Mouse (Mus musculus) CH12.LX (cell line): ENCODE results near the gene Thoc2. TPM values are rescaled to one million over a fixed set of nuclear protein-coding genes. Genes with fewer than 3 reads are reported as not detected.

ENCODE experiments used
- DNase-seq: peaks from one replicate; pipeline ENCODE4 v3.0.0-alpha.2; 2013; ENCODE audit errors: extremely low read depth
- H3K27ac ChIP-seq: 2 replicates; pipeline ENCODE4 v1.5.1; 2012; ENCODE audit warnings: low read depth, mild to moderate bottlenecking, control low read depth, moderate library complexity; ENCODE audit not compliant: insufficient read depth
- H3K27me3 ChIP-seq: replicated peaks from 2 replicates; pipeline ENCODE3; 2012; ENCODE audit warnings: inconsistent platforms
- H3K36me3 ChIP-seq, 2 experiments: replicated peaks in 1 of 2; 2 replicates each; pipeline versions ENCODE3 to v1.6.1; 2012; ENCODE audit warnings: inconsistent platforms in 1 of 2, low read length in 1 of 2, mild to moderate bottlenecking in 1 of 2, mixed read lengths in 1 of 2, moderate library complexity in 1 of 2; ENCODE audit not compliant: control insufficient read depth in 1 of 2, insufficient read depth in 1 of 2
- H3K4me1 ChIP-seq, 2 experiments: 2 replicates each; pipeline ENCODE4 v1.6.1; 2012; ENCODE audit warnings: inconsistent platforms in 1 of 2, moderate library complexity in 1 of 2; ENCODE audit not compliant: insufficient read depth in 2 of 2, control insufficient read depth in 1 of 2
- H3K4me2 ChIP-seq: 2 replicates; pipeline ENCODE4 v1.6.1; 2012; ENCODE audit warnings: low read depth, mild to moderate bottlenecking, control low read depth; ENCODE audit not compliant: poor library complexity, insufficient read depth, severe bottlenecking
- H3K4me3 ChIP-seq, 3 experiments: fragments of 150-350 bp in 1 of 3; sonication (generic) in 1 of 3; replicated peaks in 1 of 3; 2 replicates each; pipeline versions ENCODE3 to v1.5.1; 2011 to 2012; ENCODE audit warnings: low read depth in 2 of 3, low read length in 2 of 3, mild to moderate bottlenecking in 2 of 3, moderate library complexity in 2 of 3, control low read depth in 1 of 3, improper control_type of control experiment in 1 of 3, inconsistent platforms in 1 of 3, mixed read lengths in 1 of 3; ENCODE audit not compliant: poor library complexity in 1 of 3
- H3K79me2 ChIP-seq: replicated peaks from 2 replicates; pipeline ENCODE4 v1.6.1; 2012; ENCODE audit warnings: mild to moderate bottlenecking, moderate library complexity; ENCODE audit not compliant: control insufficient read depth, poor library complexity, insufficient read depth, severe bottlenecking; ENCODE audit errors: extremely low read depth
- H3K9ac ChIP-seq: 2 replicates; pipeline ENCODE4 v1.6.1; 2012; ENCODE audit warnings: low read depth, mild to moderate bottlenecking, control low read depth, moderate library complexity; ENCODE audit not compliant: insufficient read depth
- H3K9me3 ChIP-seq: replicated peaks from 2 replicates; pipeline ENCODE3; 2012; ENCODE audit warnings: low read length, inconsistent platforms, mixed read lengths
- BHLHE40 ChIP-seq: IDR thresholded peaks from 2 replicates; pipeline ENCODE4 v1.6.1; 2011; ENCODE audit warnings: mild to moderate bottlenecking, low read depth, low read length, improper control_type of control experiment
- CHD1 ChIP-seq: IDR thresholded peaks from 2 replicates; pipeline ENCODE4 v1.6.1; 2012; ENCODE audit warnings: low read depth, low read length, improper control_type of control experiment, inconsistent platforms
- CTCF ChIP-seq, 2 experiments: IDR thresholded peaks in 1 of 2; conservative IDR thresholded peaks in 1 of 2; 2 replicates each; pipeline ENCODE4 v1.5.1; 2011 to 2012; ENCODE audit warnings: low read depth in 2 of 2, low read length in 2 of 2, improper control_type of control experiment in 1 of 2, inconsistent platforms in 1 of 2, mild to moderate bottlenecking in 1 of 2, moderate library complexity in 1 of 2
- ELF1 ChIP-seq: IDR thresholded peaks from 2 replicates; pipeline ENCODE4 v1.6.1; 2014; ENCODE audit warnings: low read depth, mild to moderate bottlenecking, inconsistent platforms, low read length, improper control_type of control experiment
- ETS1 ChIP-seq: conservative IDR thresholded peaks from 2 replicates; pipeline ENCODE4 v1.6.1; 2012; ENCODE audit warnings: low read depth, mild to moderate bottlenecking, inconsistent platforms, low read length, improper control_type of control experiment, moderate library complexity
- GABPA ChIP-seq: IDR thresholded peaks from 2 replicates; pipeline ENCODE4 v1.6.1; 2012; ENCODE audit warnings: low read depth, low read length, improper control_type of control experiment, inconsistent platforms; ENCODE audit not compliant: insufficient replicate concordance
- HCFC1 ChIP-seq: IDR thresholded peaks from 2 replicates; pipeline ENCODE4 v1.6.1; 2012; ENCODE audit warnings: low read depth, mild to moderate bottlenecking, inconsistent platforms, low read length, improper control_type of control experiment
- IRF4 ChIP-seq: IDR thresholded peaks from 2 replicates; pipeline ENCODE4 v1.6.1; 2014; ENCODE audit warnings: low read depth, mild to moderate bottlenecking, inconsistent platforms, low read length, improper control_type of control experiment
- JUN ChIP-seq: IDR thresholded peaks from 2 replicates; pipeline ENCODE4 v1.6.1; 2011; ENCODE audit warnings: low read depth, mild to moderate bottlenecking, low read length, improper control_type of control experiment, moderate library complexity; ENCODE audit not compliant: insufficient read depth
- KAT2A ChIP-seq: IDR thresholded peaks from 2 replicates; pipeline ENCODE4 v1.6.1; 2012; ENCODE audit warnings: low read length, improper control_type of control experiment, inconsistent platforms; ENCODE audit not compliant: insufficient replicate concordance
- MAZ ChIP-seq: IDR thresholded peaks from 2 replicates; pipeline ENCODE4 v1.6.1; 2012; ENCODE audit warnings: low read depth, mild to moderate bottlenecking, inconsistent platforms, low read length, improper control_type of control experiment, moderate library complexity
- MEF2A ChIP-seq: IDR thresholded peaks from 2 replicates; pipeline ENCODE4 v1.6.1; 2014; ENCODE audit warnings: low read depth, mild to moderate bottlenecking, inconsistent platforms, low read length, improper control_type of control experiment, borderline replicate concordance
- MXI1 ChIP-seq: IDR thresholded peaks from 2 replicates; pipeline ENCODE4 v1.6.1; 2011; ENCODE audit warnings: mild to moderate bottlenecking, low read depth, low read length, improper control_type of control experiment
- NELFE ChIP-seq: IDR thresholded peaks from 2 replicates; pipeline ENCODE4 v1.6.1; 2011; ENCODE audit warnings: low read depth, low read length, improper control_type of control experiment
- POLR2A ChIP-seq: IDR thresholded peaks from 2 replicates; pipeline ENCODE4 v1.6.1; 2011; ENCODE audit warnings: low read depth, mild to moderate bottlenecking, improper control_type of control experiment, low read length
- POLR2AphosphoS2 ChIP-seq: IDR thresholded peaks from 2 replicates; pipeline ENCODE4 v1.6.1; 2011; ENCODE audit warnings: low read depth, low read length, improper control_type of control experiment
- RCOR1 ChIP-seq: conservative IDR thresholded peaks from 2 replicates; pipeline ENCODE4 v1.6.1; 2012; ENCODE audit warnings: low read depth, mild to moderate bottlenecking, inconsistent platforms, low read length, improper control_type of control experiment
- SIN3A ChIP-seq: IDR thresholded peaks from 2 replicates; pipeline ENCODE4 v1.6.1; 2012; ENCODE audit warnings: low read length, improper control_type of control experiment, inconsistent platforms
- SMC3 ChIP-seq: IDR thresholded peaks from 2 replicates; pipeline ENCODE4 v1.6.1; 2011; ENCODE audit warnings: low read depth, low read length, improper control_type of control experiment
- TBP ChIP-seq: conservative IDR thresholded peaks from 2 replicates; pipeline ENCODE4 v1.6.1; 2011; ENCODE audit warnings: low read depth, low read length, improper control_type of control experiment
- USF1 ChIP-seq: IDR thresholded peaks from 2 replicates; pipeline ENCODE4 v1.6.1; 2014; ENCODE audit warnings: low read depth, mild to moderate bottlenecking, inconsistent platforms, low read length, improper control_type of control experiment
- ZC3H11A ChIP-seq: IDR thresholded peaks from 2 replicates; pipeline ENCODE4 v1.6.1; 2012; ENCODE audit warnings: low read depth, mild to moderate bottlenecking, inconsistent platforms, low read length, improper control_type of control experiment
- ZKSCAN1 ChIP-seq: IDR thresholded peaks from 2 replicates; pipeline ENCODE4 v1.6.1; 2012; ENCODE audit warnings: low read depth, inconsistent platforms, low read length, improper control_type of control experiment, borderline replicate concordance
- ZMIZ1 ChIP-seq: IDR thresholded peaks from 2 replicates; pipeline ENCODE4 v1.6.1; 2012; ENCODE audit warnings: low read depth, mild to moderate bottlenecking, inconsistent platforms, low read length, improper control_type of control experiment
- ZNF384 ChIP-seq: IDR thresholded peaks from 2 replicates; pipeline ENCODE4 v1.6.1; 2012; ENCODE audit warnings: low read depth, low read length, improper control_type of control experiment, inconsistent platforms
- dilution Hi-C: fragments of 300-500 bp; cut with MboI; formaldehyde crosslinking; loops from 2 replicates; pipeline ENCODE4 v1.14.3; 2020; ENCODE audit warnings: low sequenced_read_pairs; ENCODE audit not compliant: extremely low pct_unique_long_range_greater_than_20kb, extremely low pct_ligation_motif_present
- in situ Hi-C: fragments of 300-500 bp; cut with MboI; formaldehyde crosslinking; loops from 3 replicates; pipeline ENCODE4 v1.14.3; 2019; ENCODE audit warnings: low sequenced_read_pairs, low pct_ligation_motif_present, low pct_unique_long_range_greater_than_20kb, mixed read lengths
- polyA plus RNA-seq: library from polyadenylated mRNA; unstranded; fragments of >175 nt; gene quantifications from 2 replicates; pipeline ENCODE4 v1.2.1, GENCODE M21; 2012; ENCODE audit warnings: low read depth; ENCODE audit not compliant: insufficient read length
- total RNA-seq, 2 experiments: library from RNA; depleted of rRNA; stranded (reverse); fragments of 300-350 nt in 1 of 2; fragments of >200 nt in 1 of 2; gene quantifications; 2 replicates each; pipeline ENCODE4 v1.2.3; 2012 to 2014

The Thoc2 gene
- total and polyA plus RNA-seq, 3 experiments: 23.0 to 77.1 (median 48.9) TPM

- TF ChIP-seq ZMIZ1 (no peak), HCFC1 (no peak), POLR2AphosphoS2 (no peak), MXI1 (no peak), MEF2A (0 out of 2 replicates have a peak, but pooled peaks have one; percentile 22), TBP (no peak), JUN (peak; percentile 64; the same call in 1 of the 2 replicates), ZNF384 (no peak), POLR2A (no peak), ZKSCAN1 (no peak), CTCF (conservative IDR thresholded peaks at IDR 0.05 in 1 of 2, IDR thresholded peaks at IDR 0.05 in 1 of 2; ENCODE audit: low read depth in 2 of 2, low read length in 2 of 2) (no peak), RCOR1 (peak; percentile 90)
Observed at GRCm38 (mm10) chrX:41805592-41805991, 114.9 kb downstream of the Thoc2 start (continued).

DNA sequence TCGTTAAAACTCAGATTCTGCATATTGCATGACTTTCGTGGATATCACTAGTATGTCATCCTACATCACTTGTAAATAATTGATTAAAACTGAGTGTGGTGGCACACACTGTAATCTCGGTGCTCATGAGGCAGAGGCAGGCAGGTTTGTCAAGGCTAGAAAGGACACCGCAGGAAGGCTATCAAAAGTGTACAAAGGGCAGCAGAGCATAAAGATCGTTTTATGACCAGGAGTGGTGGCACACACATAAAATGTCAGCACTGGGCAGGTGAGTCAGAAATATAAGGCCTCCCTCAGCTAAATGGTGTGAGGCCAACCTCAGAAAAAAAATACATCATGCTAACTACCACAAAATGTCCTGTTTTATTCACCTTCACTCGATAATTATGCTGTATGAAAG lies 127.2 kb downstream of the Thoc2 start:
- DNase-seq: no peak
- TF ChIP-seq CHD1: no peak
- no peak for TF ChIP-seq ELF1
- TF ChIP-seq NELFE: no peak
- no peak for TF ChIP-seq KAT2A
- no peak for TF ChIP-seq ZMIZ1
- no peak for TF ChIP-seq BHLHE40
- TF ChIP-seq JUN: no peak
- no peak for TF ChIP-seq MAZ
- no peak for TF ChIP-seq CTCF (conservative IDR thresholded peaks at IDR 0.05 in 1 of 2, IDR thresholded peaks at IDR 0.05 in 1 of 2; ENCODE audit: low read depth in 2 of 2, low read length in 2 of 2)
- no peak for TF ChIP-seq RCOR1
- no peak for TF ChIP-seq ZKSCAN1
- no peak for TF ChIP-seq GABPA
- TF ChIP-seq TBP: no peak
- TF ChIP-seq USF1: no peak
- TF ChIP-seq ETS1: no peak
- no peak for TF ChIP-seq SIN3A
- TF ChIP-seq ZC3H11A: no peak
- TF ChIP-seq IRF4: no peak
- TF ChIP-seq SMC3: no peak
- Histone ChIP-seq H3K27me3 (no peaks in the 10 kb centered on the region), H3K4me3 (no peak overlapping the region), H3K4me2 (no peak overlapping the region), H3K79me2 (no peaks in the 10 kb centered on the region), H3K9ac (no peak overlapping the region), H3K9me3 (no peaks in the 10 kb centered on the region), H3K4me1 (no peaks in the 10 kb centered on the region), H3K27ac (no peak overlapping the region), H3K36me3 (peaks cover 6 to 8% of the 10 kb centered on the region in 2 experiments)
- dilution Hi-C loops: no loop called here
- in situ Hi-C loops: no loop called here

Other genes with a start within 250 kb of the Thoc2 start
- gene Xiap, start 139.0 kb upstream of the Thoc2 start, total RNA-seq (2012; rRNA removed): 11.0 and 11.7 TPM in 2 replicates
- 26.7 and 29.8 TPM in 2 replicates for gene Xiap, start 139.0 kb upstream of the Thoc2 start, total RNA-seq (2014; rRNA removed)
- gene Xiap, start 139.0 kb upstream of the Thoc2 start, polyA plus RNA-seq: 16.3 and 17.9 TPM in 2 replicates
- 43.5 and 54.0 TPM in 2 replicates for gene Stag2, start 228.6 kb upstream of the Thoc2 start, total RNA-seq (2012; rRNA removed)
- gene Stag2, start 228.6 kb upstream of the Thoc2 start, total RNA-seq (2014; rRNA removed): 138 and 157 TPM in 2 replicates
- 48.9 and 52.5 TPM in 2 replicates for gene Stag2, start 228.6 kb upstream of the Thoc2 start, polyA plus RNA-seq